Mouse (Mus musculus): ENCODE results near the gene 6030452D12Rik.

The 6030452D12Rik gene

DNA sequence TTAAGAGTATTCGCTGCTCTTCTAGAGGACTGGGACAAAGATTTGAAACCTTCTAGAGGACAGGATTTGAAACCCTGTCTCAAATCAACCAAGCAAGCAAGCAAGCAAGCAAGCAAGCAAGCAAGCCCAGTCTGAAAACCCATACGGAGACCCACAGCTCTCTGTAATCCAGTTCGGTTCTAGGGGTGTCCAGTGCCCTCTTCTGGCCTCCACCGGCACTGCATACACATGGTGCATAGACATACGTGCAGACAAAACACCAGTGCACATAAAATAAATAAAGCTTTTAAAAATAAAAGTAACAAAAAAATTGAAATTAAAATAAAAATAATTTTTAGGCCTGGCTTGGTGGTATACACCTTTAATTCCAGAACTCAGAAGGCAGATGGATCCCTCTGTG, 53.7 kb downstream of the 6030452D12Rik start:
- in situ Hi-C loops (cut with MboI; ENCODE audit: low sequenced_read_pairs): no loop called here

DNA sequence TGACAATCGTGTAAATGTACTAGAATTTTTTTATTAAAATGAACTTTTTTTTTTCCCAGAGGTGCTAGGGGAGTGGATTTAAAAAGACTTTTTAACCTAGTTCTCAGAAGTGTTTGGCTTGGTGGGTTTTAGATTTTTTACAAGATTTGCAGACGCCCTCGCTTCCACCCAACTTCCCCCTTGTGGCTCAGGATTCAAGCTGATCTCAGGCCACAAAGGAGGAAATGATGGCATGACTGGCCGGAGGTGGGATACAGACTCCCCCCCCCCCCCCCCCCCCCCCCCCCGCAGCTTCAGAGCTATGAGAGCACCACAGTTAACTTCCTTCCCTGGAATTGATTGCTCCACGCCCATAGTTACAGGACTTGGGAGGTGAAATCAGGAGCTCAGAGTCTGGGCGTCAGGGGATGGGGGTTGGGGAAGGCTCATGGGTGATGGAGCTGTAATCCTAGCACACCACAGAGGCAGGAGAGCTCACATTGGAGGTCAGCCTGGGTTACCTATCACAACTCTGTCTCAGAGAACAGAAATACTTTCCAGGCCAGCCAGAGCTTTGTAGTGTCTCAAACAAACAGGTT, 55.8 kb downstream of the 6030452D12Rik start:
- in situ Hi-C loops (cut with MboI; ENCODE audit: low sequenced_read_pairs): no loop called here

All from CH12F3 (cell line).